Mouse (Mus musculus) liver, embryonic 15.5 days (tissue): Measurements from ENCODE around the gene Fgd6. TPM values are rescaled to one million over a fixed set of nuclear protein-coding genes. Genes with fewer than 3 reads are reported as not detected.

Source experiments
- ATAC-seq: fragments of 200-750 bp; cut with Nextera tagmentation; 2 replicates; pipeline ENCODE4 v1.8.0; 2017; ENCODE audit warnings: moderate number of reproducible peaks, mild to moderate bottlenecking, moderate library complexity; ENCODE audit not compliant: insufficient read depth
- H3K27ac ChIP-seq: fragments of 300-500 bp; sonication (generic); replicated peaks from 2 replicates; pipeline ENCODE4 v1.5.1; 2015; ENCODE audit warnings: mild to moderate bottlenecking, inconsistent platforms
- H3K27me3 ChIP-seq: fragments of 300-500 bp; sonication (generic); 2 replicates; pipeline ENCODE4 v1.6.1; 2015; ENCODE audit warnings: mild to moderate bottlenecking, inconsistent platforms
- H3K36me3 ChIP-seq: fragments of 300-500 bp; sonication (generic); replicated peaks from 2 replicates; pipeline ENCODE4 v1.6.1; 2015; ENCODE audit warnings: moderate library complexity, mild to moderate bottlenecking, inconsistent platforms
- H3K4me1 ChIP-seq: fragments of 300-500 bp; sonication (generic); replicated peaks from 2 replicates; pipeline ENCODE4 v1.6.1; 2015; ENCODE audit warnings: inconsistent platforms
- H3K4me2 ChIP-seq: fragments of 300-500 bp; sonication (generic); 2 replicates; pipeline ENCODE4 v1.6.1; 2015; ENCODE audit warnings: moderate library complexity, mild to moderate bottlenecking, inconsistent platforms
- H3K4me3 ChIP-seq: fragments of 300-500 bp; sonication (generic); replicated peaks from 2 replicates; pipeline ENCODE4 v1.5.1; 2015; ENCODE audit warnings: mild to moderate bottlenecking, inconsistent platforms
- H3K9ac ChIP-seq: fragments of 300-500 bp; sonication (generic); 2 replicates; pipeline ENCODE4 v1.6.1; 2015; ENCODE audit warnings: moderate library complexity, mild to moderate bottlenecking, inconsistent platforms
- H3K9me3 ChIP-seq: fragments of 300-500 bp; sonication (generic); replicated peaks from 2 replicates; pipeline ENCODE4 v1.6.1; 2016; ENCODE audit warnings: inconsistent platforms
- WGBS: fragments of 180-500 bp; shearing (Covaris S2); methylation state at CpG from one replicate; pipeline ENCODE4 v1.1.7; 2015; ENCODE audit warnings: mixed read lengths; ENCODE audit not compliant: insufficient replicate concordance; 5-methylcytosine and 5-hydroxymethylcytosine counted together
- polyA plus RNA-seq: library from polyadenylated mRNA; unstranded; fragments of >200 nt; fragmentation: Nextera tagmentation; extraction: Ambion mirVana; gene quantifications from 2 replicates; pipeline ENCODE4 v1.2.1, GENCODE M21; 2015

Fgd6 gene
- polyA plus RNA-seq = 2.8 and 3.2 TPM in 2 replicates

DNA sequence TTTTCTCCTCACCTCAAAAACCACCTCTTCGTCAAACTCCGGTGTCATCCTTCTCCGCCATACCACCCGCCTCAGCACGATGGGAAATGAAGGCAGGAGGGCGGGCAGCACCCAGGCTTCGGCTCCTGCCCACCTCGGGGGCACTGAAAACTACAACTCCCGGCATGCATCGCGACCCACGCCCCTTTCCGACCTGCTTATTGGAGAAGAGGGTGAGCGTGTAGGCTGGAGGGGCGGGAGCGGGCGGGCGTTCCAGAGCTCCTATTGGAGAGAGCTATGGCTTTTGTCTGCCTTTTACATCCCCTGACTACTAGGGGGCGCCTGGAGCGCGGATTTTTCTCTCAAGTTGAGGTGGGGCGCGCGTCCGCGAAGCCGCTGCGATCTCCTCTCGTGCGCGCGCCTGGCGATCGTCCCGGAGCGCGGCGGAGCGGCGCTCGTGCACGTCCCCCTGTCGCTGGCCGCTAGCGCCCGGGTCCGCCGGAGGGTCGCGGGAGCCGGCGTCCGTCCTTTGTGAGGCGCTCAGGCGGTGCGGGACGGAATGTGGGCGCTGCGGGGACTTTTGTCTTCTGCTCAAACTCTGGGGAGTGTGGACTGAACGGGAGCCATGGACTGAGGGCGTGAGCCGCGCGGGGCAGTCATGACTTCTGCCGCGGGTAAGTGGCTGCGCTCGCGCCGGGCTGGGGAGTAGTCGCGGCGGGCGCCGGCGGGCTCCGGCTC, at the start of gene Fgd6, which contains the start of gene Vezt:
Gene Fgd6 (plus strand): TSS at position 344 of the 717 bp plus-strand sequence.
Gene Vezt (minus strand): TSS at position 160 of the 717 bp plus-strand sequence.
- 0% methylated on average over 71 of the region's 77 CpGs for WGBS
- H3K4me1 ChIP-seq = peaks cover 35% of the 10 kb centered on the region
- ATAC-seq = peak; percentile 96
- no peaks in the 10 kb centered on the region for H3K36me3 ChIP-seq
- peak within 1 kb of the TSS; percentile 87 for H3K9ac ChIP-seq
- no peaks in the 10 kb centered on the region for H3K27me3 ChIP-seq
- H3K27ac ChIP-seq = peak within 1 kb of the TSS; percentile 84
- H3K4me2 ChIP-seq = peak within 1 kb of the TSS; percentile 87
- H3K9me3 ChIP-seq = no peaks in the 10 kb centered on the region
- H3K4me3 ChIP-seq = peak within 1 kb of the TSS; percentile 72

DNA sequence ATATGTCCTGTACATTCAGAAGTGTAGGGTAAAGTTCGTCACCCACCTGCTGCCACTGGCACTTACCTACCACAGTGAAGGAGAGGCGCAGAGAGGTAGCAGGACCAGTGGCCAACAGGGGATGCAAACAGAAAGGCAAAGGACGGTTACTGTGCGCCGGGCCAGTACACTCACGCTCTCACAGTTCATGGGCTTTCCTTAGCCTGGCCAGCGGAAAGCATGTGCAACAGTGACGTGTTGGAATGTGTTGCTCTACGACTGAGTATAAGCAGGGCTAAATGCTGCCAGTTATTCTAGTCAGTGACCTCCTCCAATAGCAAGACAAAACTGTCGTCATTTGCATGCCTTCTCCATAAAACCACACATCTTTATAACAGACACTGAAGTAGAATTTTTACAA, 41.7 kb upstream of the Fgd6 start:
- Histone ChIP-seq H3K4me3 (no peak overlapping the region), H3K27me3 (no peaks in the 10 kb centered on the region), H3K36me3 (peaks cover 69% of the 10 kb centered on the region), H3K9ac (no peak overlapping the region), H3K4me2 (no peak overlapping the region), H3K27ac (no peak overlapping the region), H3K9me3 (no peaks in the 10 kb centered on the region), H3K4me1 (no peaks in the 10 kb centered on the region)
- WGBS = 88% methylated on average over 10 of the region's 10 CpGs
- ATAC-seq = no peak

DNA sequence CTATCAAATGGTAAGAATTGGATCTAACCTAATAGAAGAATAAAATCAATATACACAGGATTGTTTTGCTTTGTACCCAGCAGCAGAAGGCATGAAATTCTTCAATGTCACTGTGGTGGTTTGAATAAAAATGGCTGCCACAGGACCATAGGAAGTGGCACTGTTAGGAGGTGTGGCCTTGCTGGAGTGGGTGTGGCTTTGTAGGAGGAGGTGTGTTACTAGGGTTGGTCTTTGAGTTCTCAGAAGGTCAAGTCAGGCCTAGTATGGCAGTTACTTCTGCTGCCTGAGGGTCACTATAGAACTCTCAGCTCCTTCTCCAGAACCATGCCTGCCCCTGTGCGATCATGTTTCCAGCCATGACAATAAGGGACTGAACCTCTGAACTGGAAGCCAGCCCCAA, 40.7 kb upstream of the Fgd6 start:
- no peak for ATAC-seq
- Histone ChIP-seq H3K4me3 (no peak overlapping the region), H3K27me3 (no peaks in the 10 kb centered on the region), H3K4me2 (no peak overlapping the region), H3K9me3 (no peaks in the 10 kb centered on the region), H3K9ac (no peak overlapping the region), H3K4me1 (no peaks in the 10 kb centered on the region), H3K27ac (no peak overlapping the region), H3K36me3 (peaks cover 72% of the 10 kb centered on the region)
- 89% methylated on average over 1 of the region's 1 CpGs for WGBS

DNA sequence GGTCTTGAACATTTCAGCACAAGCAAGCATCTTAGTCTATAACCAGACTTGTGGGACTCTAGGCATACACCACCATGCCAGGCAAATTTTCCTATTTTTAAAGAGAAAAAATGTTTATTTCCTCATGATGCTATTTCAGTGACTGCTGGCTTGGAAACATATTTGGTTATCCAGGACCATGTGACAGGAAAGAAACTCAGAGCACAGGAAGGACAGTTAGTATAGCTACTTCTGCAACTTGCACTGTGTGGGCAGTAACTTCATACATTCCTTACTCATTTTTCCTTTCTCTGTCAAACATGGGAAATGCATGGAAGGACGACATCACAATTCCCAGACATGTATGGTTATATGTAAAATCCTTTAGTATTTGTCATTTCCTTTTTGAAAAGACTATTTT, 36.4 kb upstream of the Fgd6 start:
- H3K9ac ChIP-seq = no peak overlapping the region
- H3K27me3 ChIP-seq = no peaks in the 10 kb centered on the region
- ATAC-seq = no peak
- H3K4me2 ChIP-seq = no peak overlapping the region
- H3K4me1 ChIP-seq = no peaks in the 10 kb centered on the region
- H3K4me3 ChIP-seq = no peak overlapping the region
- WGBS = 61% methylated on average over 1 of the region's 1 CpGs
- no peaks in the 10 kb centered on the region for H3K9me3 ChIP-seq
- H3K36me3 ChIP-seq = peaks cover 83% of the 10 kb centered on the region
- H3K27ac ChIP-seq = no peak overlapping the region

DNA sequence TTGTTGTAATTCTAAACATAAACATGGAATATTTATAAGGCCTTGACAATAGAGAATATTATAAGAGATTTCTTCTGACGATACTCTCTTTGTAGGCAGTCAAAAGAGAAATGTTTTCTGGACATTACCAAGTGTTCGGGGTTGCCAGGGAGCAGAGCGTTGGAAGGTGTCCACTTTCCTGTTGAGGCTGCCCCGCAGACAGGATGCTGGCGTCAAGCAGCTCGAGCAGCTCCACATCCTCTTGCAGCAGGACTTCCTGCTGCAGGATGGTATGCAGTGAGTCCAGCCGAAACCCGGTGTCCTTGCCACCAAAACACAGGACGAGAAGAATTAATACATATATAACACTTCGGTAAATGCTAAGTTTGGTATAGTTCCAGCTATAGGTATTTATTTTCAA, 35.6 kb upstream of the Fgd6 start:
- H3K9ac ChIP-seq = no peak overlapping the region
- no peak overlapping the region for H3K4me2 ChIP-seq
- no peak for ATAC-seq
- H3K36me3 ChIP-seq = peaks cover 82% of the 10 kb centered on the region
- no peaks in the 10 kb centered on the region for H3K27me3 ChIP-seq
- H3K4me3 ChIP-seq = no peak overlapping the region
- H3K4me1 ChIP-seq = no peaks in the 10 kb centered on the region
- 55% methylated on average over 10 of the region's 10 CpGs for whole genome bisulfite sequencing
- no peak overlapping the region for H3K27ac ChIP-seq
- H3K9me3 ChIP-seq = no peaks in the 10 kb centered on the region

DNA sequence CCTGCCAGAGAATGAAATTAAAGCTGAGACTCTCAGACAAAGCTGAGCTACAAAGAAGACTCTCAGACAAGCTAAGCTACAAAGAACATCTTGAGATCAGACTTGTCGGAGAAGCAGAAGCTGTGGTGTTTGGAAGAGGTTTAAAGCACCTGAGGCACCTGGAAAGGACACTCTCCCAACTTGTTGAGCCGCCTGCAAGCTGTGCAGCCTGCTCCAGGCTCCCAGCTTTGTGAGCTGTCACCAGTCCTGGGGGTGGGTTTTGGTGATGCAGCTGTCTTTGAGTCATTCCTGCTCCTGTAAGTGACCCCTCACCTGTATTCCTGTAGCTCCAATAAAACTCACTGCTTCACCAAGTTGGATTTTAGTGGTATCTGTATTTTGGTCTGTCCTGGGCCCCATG, 27.4 kb upstream of the Fgd6 start:
- Histone ChIP-seq H3K27me3 (no peaks in the 10 kb centered on the region), H3K9me3 (no peaks in the 10 kb centered on the region), H3K4me1 (peaks cover 8% of the 10 kb centered on the region; the same call in 1 of the 2 replicates), H3K4me3 (no peak overlapping the region), H3K36me3 (peaks cover 25% of the 10 kb centered on the region; the same call in 1 of the 2 replicates), H3K27ac (peak overlapping the region; percentile 16; the same call in 1 of the 2 replicates), H3K4me2 (no peak overlapping the region), H3K9ac (no peak overlapping the region)
- 74% methylated on average over 2 of the region's 2 CpGs for whole genome bisulfite sequencing
- no peak for ATAC-seq

DNA sequence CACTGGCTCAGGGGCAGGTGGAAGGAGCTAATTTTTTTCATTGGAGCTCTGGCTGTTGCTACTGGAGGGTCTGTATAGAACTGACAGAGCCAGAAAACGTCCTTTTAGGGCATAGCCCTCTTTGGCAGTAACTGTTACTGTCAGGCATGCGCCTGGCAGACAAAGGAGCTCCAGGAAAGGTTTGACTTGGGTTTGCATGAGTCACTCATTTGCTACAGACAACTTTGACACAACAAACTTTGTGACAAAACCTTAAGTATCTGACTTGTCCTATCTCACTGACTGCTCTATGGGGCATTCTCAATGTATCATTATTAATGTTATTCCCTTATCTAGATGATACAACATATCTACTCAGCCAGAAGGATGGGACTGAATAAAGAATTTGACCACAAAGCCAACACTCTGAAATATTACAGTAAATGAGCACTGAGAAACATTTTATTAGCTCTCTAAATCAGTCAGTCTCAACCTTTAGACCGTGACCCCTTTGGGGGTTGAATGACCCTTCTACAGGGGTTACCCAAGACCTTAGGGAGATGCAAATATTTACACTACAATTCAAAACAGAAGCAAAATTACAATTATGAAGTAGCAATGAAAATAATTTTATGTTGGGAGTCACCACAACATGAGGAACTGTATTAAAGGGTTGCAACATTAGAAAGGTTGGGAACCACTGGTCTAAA, 25.7 kb upstream of the Fgd6 start:
- ATAC-seq = no peak
- WGBS = 56% methylated on average over 3 of the region's 3 CpGs

DNA sequence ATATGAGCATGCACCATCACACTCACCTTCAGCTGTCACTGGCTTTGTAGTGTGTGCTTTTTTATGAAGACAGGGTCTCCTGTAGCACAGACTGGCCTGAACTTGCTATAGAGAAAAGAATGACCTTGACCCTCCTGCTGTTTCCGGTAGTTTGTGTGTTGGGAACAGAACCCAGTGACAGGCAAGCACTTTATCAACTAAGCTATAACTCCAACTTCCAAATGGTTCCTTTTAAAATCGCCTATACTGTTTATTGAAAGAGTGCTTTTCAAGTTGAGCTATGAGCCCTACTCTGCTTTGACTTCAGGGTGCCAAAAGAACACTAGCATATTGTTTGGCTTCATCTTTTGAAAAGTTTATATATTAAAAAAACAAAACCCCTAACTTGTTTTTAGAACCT, 24.8 kb upstream of the Fgd6 start:
- 57% methylated on average over 2 of the region's 2 CpGs for WGBS
- ATAC-seq = no peak
- H3K27ac ChIP-seq = no peak overlapping the region; the same call in 1 of the 2 replicates

More for the DNA sequence above, 25.7 kb upstream of the Fgd6 start:
- no peak overlapping the region for H3K9ac ChIP-seq
- no peaks in the 10 kb centered on the region for H3K27me3 ChIP-seq
- no peak overlapping the region for H3K4me3 ChIP-seq
- H3K4me1 ChIP-seq = peaks cover 8% of the 10 kb centered on the region; the same call in 1 of the 2 replicates
- H3K36me3 ChIP-seq = peaks cover 13% of the 10 kb centered on the region; the same call in 1 of the 2 replicates
- H3K9me3 ChIP-seq = no peaks in the 10 kb centered on the region
- H3K27ac ChIP-seq = peak overlapping the region; percentile 53; the same call in 1 of the 2 replicates
- H3K4me2 ChIP-seq = no peak overlapping the region

DNA sequence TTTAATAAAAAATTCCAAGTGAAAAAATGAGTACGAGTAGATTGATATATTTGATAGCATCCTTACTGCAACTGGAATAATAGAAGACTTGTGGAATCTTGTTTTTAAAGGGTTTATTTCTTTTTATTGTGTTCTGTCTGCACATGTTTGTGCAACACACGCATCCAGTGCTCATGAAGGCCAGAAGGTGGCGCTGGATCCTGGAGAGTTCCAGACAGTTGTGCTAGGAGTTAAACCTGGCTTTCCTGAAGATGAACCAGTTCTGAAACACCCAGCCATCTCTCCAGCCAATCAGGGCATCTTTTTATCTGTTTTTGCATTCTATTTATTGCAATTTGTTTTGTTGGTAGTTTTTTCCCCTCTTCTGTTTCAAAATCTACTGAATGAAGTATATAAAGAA, 22.6 kb upstream of the Fgd6 start:
- no peak overlapping the region for H3K4me2 ChIP-seq
- peaks cover 8% of the 10 kb centered on the region; the same call in 1 of the 2 replicates for H3K4me1 ChIP-seq
- H3K9ac ChIP-seq = no peak overlapping the region
- 26% methylated on average over 3 of the region's 3 CpGs for WGBS
- H3K4me3 ChIP-seq = no peak overlapping the region
- no peak overlapping the region for H3K27ac ChIP-seq
- no peaks in the 10 kb centered on the region for H3K9me3 ChIP-seq
- ATAC-seq = no peak
- no peaks in the 10 kb centered on the region for H3K36me3 ChIP-seq
- H3K27me3 ChIP-seq = no peaks in the 10 kb centered on the region

More for the DNA sequence above, 24.8 kb upstream of the Fgd6 start:
- Histone ChIP-seq H3K4me1 (peaks cover 8% of the 10 kb centered on the region; the same call in 1 of the 2 replicates), H3K36me3 (peaks cover 4% of the 10 kb centered on the region; the same call in 1 of the 2 replicates), H3K9ac (no peak overlapping the region), H3K27me3 (no peaks in the 10 kb centered on the region), H3K9me3 (no peaks in the 10 kb centered on the region), H3K4me3 (no peak overlapping the region), H3K4me2 (no peak overlapping the region)

DNA sequence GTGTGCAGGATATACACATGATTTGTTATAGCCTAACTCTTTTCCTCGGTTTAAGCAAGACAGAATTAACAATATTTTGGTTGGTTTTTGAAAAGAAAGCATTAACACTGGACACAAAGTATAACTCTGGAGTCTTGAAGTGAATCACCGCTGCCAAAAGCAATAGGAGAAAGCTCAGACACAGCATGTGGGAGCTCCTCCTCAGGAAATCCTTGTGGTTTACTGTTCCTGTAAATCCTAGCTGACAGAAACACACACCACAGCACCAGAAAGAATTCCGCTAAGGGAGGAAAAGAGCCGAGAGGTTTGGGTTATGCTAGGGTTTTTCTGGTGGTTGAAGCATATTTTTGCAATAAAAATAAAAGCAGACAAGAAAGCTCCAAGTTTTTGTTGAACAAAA, 21.6 kb upstream of the Fgd6 start:
- H3K4me1 ChIP-seq = peaks cover 9% of the 10 kb centered on the region; the same call in 1 of the 2 replicates
- H3K4me3 ChIP-seq = no peak overlapping the region
- no peak overlapping the region for H3K9ac ChIP-seq
- no peak overlapping the region for H3K27ac ChIP-seq
- no peak for ATAC-seq
- no peak overlapping the region for H3K4me2 ChIP-seq
- no peaks in the 10 kb centered on the region for H3K9me3 ChIP-seq
- H3K27me3 ChIP-seq = no peaks in the 10 kb centered on the region
- no peaks in the 10 kb centered on the region for H3K36me3 ChIP-seq
- WGBS = 39% methylated on average over 4 of the region's 4 CpGs

DNA sequence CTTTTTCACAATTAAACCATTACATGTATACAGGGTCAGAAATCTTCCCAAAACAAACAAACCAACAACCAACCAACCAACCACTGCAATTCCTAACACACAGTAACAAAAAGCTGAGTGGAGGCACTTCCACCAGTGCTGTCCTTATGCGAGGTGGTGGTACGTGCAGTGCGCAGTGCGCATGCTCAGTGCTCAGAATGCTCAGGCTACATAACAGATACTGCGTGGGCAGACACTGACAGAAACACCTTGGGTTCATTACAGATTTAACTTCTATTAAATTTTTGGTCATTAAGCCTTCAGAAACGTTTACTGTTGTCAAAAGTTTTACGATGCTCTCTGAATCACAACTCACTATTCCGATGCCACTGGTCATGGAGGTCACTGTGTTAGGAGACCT, 18.3 kb upstream of the Fgd6 start:
- Histone ChIP-seq H3K9ac (no peak overlapping the region), H3K36me3 (no peaks in the 10 kb centered on the region), H3K27me3 (no peaks in the 10 kb centered on the region), H3K4me3 (no peak overlapping the region), H3K9me3 (no peaks in the 10 kb centered on the region), H3K4me1 (peaks cover 25% of the 10 kb centered on the region), H3K27ac (no peak overlapping the region), H3K4me2 (no peak overlapping the region)
- 91% methylated on average over 8 of the region's 8 CpGs for WGBS
- ATAC-seq = no peak
